Mouse (Mus musculus) testis, adult 2 months (tissue): Measurements from ENCODE around the gene Sympk.

Experiments used
- CTCF ChIP-seq: fragments of 200-500 bp; IDR thresholded peaks from 2 replicates; pipeline ENCODE4 v1.5.1; 2012; ENCODE audit warnings: low read depth, mild to moderate bottlenecking, inconsistent platforms, low read length, moderate library complexity; ENCODE audit not compliant: control insufficient read depth, insufficient read depth, insufficient replicate concordance
- POLR2A ChIP-seq: fragments of 200-500 bp; IDR thresholded peaks from 2 replicates; pipeline ENCODE4 v1.6.1; 2012; ENCODE audit warnings: low read depth, mild to moderate bottlenecking, inconsistent platforms, low read length, moderate library complexity; ENCODE audit not compliant: control insufficient read depth

DNA sequence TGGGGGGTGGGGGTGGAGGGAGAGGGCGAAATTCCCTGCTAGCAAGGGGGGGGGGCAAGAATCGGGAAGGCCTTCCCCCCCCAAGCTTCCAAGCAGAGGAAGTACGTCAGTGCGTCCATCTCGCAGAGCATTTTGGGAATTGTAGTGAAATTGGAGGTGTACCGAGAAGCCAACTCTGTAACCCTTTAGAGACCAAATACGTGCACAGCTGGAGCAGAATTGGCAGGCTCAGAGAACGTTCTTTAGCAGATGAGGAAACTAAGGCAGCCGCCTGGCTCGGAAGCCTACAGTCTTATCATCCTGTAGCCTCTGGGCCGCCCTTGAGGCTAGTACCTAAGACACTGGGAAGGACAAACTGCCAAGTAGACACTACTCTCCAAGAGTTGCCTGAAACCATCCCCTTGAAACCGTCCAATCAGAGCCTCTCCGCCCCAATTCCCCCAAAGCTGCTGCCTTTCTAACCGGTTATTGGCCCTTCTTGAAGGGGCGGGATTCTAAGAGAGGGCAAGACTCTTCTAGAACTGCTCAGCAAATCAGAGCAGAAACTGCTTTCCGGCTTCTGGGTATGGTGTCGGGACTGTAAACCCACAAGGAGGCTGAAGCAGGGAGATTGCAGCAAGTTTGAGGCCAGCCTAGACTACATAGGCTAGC lies 21.2 kb upstream of the Sympk start:
- TF ChIP-seq CTCF, result no peak
- TF ChIP-seq POLR2A, result no peak
